Mouse (Mus musculus) limb, embryonic 14.5 days (tissue): ENCODE results near the gene Trmt10c. TPM values are rescaled to one million over a fixed set of nuclear protein-coding genes. Genes with fewer than 3 reads are reported as not detected.

Experiments
- ATAC-seq: fragments of 200-750 bp; cut with Nextera tagmentation; 2 replicates; pipeline ENCODE4 v1.8.0; 2017; ENCODE audit warnings: low read depth, moderate number of reproducible peaks, moderate TSS enrichment; ENCODE audit not compliant: low FRiP score
- DNase-seq: peaks from one replicate; pipeline ENCODE4 v3.0.0-alpha.2; 2015; ENCODE audit warnings: low spot score
- H3K27ac ChIP-seq: fragments of 300-500 bp; sonication (generic); replicated peaks from 2 replicates; pipeline ENCODE4 v1.5.1; 2014; ENCODE audit warnings: low read depth, mild to moderate bottlenecking, low read length, moderate library complexity, mixed read lengths
- H3K27me3 ChIP-seq: fragments of 300-500 bp; sonication (generic); 2 replicates; pipeline ENCODE4 v1.6.1; 2014; ENCODE audit warnings: low read length, mixed read lengths; ENCODE audit not compliant: control insufficient read depth, insufficient read depth
- H3K36me3 ChIP-seq: fragments of 300-500 bp; sonication (generic); 2 replicates; pipeline ENCODE4 v1.6.1; 2014; ENCODE audit warnings: mild to moderate bottlenecking, low read length, moderate library complexity, mixed read lengths; ENCODE audit not compliant: control insufficient read depth, insufficient read depth
- H3K4me1 ChIP-seq: fragments of 300-500 bp; sonication (generic); 2 replicates; pipeline ENCODE4 v1.6.1; 2014; ENCODE audit warnings: antibody characterized with exemption, low read length, mixed read lengths; ENCODE audit not compliant: control insufficient read depth, insufficient read depth
- H3K4me2 ChIP-seq: fragments of 300-500 bp; sonication (generic); replicated peaks from 2 replicates; pipeline ENCODE4 v1.6.1; 2014; ENCODE audit warnings: low read depth, mild to moderate bottlenecking, low read length, moderate library complexity; ENCODE audit not compliant: severe bottlenecking
- H3K4me3 ChIP-seq: fragments of 300-500 bp; sonication (generic); replicated peaks from 2 replicates; pipeline ENCODE4 v1.5.1; 2014; ENCODE audit warnings: low read length
- H3K9ac ChIP-seq: fragments of 300-500 bp; sonication (generic); 2 replicates; pipeline ENCODE4 v1.6.1; 2014; ENCODE audit warnings: mild to moderate bottlenecking, low read depth, low read length, moderate library complexity; ENCODE audit not compliant: severe bottlenecking
- H3K9me3 ChIP-seq: fragments of 300-500 bp; sonication (generic); 2 replicates; pipeline ENCODE4 v1.6.1; 2016; ENCODE audit warnings: low read length; ENCODE audit not compliant: control insufficient read depth
- POLR2A ChIP-seq: fragments of 200-500 bp; IDR thresholded peaks from 2 replicates; pipeline ENCODE4 v1.8.0; 2012; ENCODE audit warnings: inconsistent platforms, mild to moderate bottlenecking, moderate library complexity, borderline replicate concordance; ENCODE audit not compliant: insufficient read depth, insufficient read length; ENCODE audit errors: extremely low read depth
- WGBS: fragments of 180-500 bp; shearing (Covaris S2); extraction: QIAGEN DNeasy Blood & Tissue Kit; methylation state at CpG from one replicate; pipeline ENCODE4 v1.1.7; 2014; 5-methylcytosine and 5-hydroxymethylcytosine counted together
- polyA plus RNA-seq, 2 experiments: library from polyadenylated mRNA; depleted of rRNA in 1 of 2; stranded (reverse) in 1 of 2; unstranded in 1 of 2; fragments of >200 nt; fragmentation: Nextera tagmentation in 1 of 2; extraction: Ambion mirVana in 1 of 2; gene quantifications; 2 replicates each; pipeline versions ENCODE4 v1.2.1 to v1.2.3; 2012 to 2014

Trmt10c gene
- polyA plus RNA-seq, 2 experiments = 11.3 to 26.9 TPM

GRCm38 (mm10) chr16:56071317-56072232, 34.0 kb upstream of the Trmt10c start:
- no peak for DNase-seq
- no peak for ATAC-seq
- H3K9me3 ChIP-seq = no peaks in the 10 kb centered on the region
- peaks cover 6% of the 10 kb centered on the region for H3K4me1 ChIP-seq
- H3K27ac ChIP-seq = no peak overlapping the region
- H3K4me2 ChIP-seq = no peak overlapping the region
- no peak overlapping the region for H3K9ac ChIP-seq
- TF ChIP-seq POLR2A = no peak
- no peaks in the 10 kb centered on the region for H3K27me3 ChIP-seq
- no peaks in the 10 kb centered on the region for H3K36me3 ChIP-seq
- H3K4me3 ChIP-seq = no peak overlapping the region
- 46% methylated on average over 5 of the region's 5 CpGs for WGBS

- Histone ChIP-seq H3K9ac (no peak overlapping the region), H3K4me2 (no peak overlapping the region), H3K36me3 (no peaks in the 10 kb centered on the region), H3K27me3 (no peaks in the 10 kb centered on the region), H3K4me1 (no peaks in the 10 kb centered on the region), H3K9me3 (no peaks in the 10 kb centered on the region), H3K4me3 (no peak overlapping the region), H3K27ac (no peak overlapping the region)
- TF ChIP-seq POLR2A = no peak
- ATAC-seq (no peak), DNase-seq (no peak)
- WGBS = 90% methylated on average over 6 of the region's 6 CpGs
Observed at GRCm38 (mm10) chr16:56068523-56069070, 31.0 kb upstream of the Trmt10c start.

- TF ChIP-seq POLR2A = no peak
- Histone ChIP-seq H3K27me3 (no peaks in the 10 kb centered on the region), H3K9ac (no peak overlapping the region), H3K27ac (no peak overlapping the region), H3K4me1 (no peaks in the 10 kb centered on the region), H3K36me3 (no peaks in the 10 kb centered on the region), H3K4me2 (no peak overlapping the region), H3K4me3 (no peak overlapping the region), H3K9me3 (no peaks in the 10 kb centered on the region)
- DNase-seq (no peak), ATAC-seq (no peak)
- WGBS = 47% methylated on average over 8 of the region's 8 CpGs
Observed at GRCm38 (mm10) chr16:56066113-56066512, 28.5 kb upstream of the Trmt10c start.

DNA sequence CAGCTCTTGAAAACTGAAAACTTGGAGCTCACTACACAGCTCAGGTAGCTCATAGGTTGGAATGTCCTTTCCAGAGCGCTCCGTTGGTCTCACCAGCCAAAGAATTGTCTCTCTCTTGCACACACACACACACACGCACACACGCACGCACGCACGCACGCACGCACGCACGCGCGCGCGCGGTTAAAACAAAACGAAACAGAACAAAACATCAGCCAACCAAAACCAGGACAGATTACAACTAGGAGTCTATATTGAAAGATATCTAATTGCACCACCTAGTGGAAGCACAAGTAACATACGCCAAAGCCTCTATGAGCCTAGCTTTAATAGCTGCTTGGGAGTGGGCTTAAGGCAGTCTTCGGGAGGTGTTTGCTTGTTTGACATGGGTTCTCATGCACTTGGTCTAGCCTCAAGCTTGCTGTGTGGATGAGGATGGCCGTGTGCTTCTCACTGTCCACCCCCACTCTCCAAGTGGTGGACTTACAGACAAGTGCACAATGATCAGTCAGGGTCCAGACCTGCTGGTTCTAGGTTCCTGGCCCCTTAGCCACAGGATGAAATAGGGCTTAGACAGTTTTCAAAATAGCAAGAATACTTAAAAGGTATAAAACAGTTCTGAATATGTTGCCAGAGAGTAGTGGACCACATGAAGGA, 26.8 kb upstream of the Trmt10c start:
- Histone ChIP-seq H3K27ac (no peak overlapping the region), H3K27me3 (no peaks in the 10 kb centered on the region), H3K9ac (peak overlapping the region; percentile 51), H3K4me3 (peak overlapping the region; percentile 35), H3K9me3 (no peaks in the 10 kb centered on the region), H3K4me2 (peak overlapping the region; percentile 50), H3K4me1 (no peaks in the 10 kb centered on the region), H3K36me3 (no peaks in the 10 kb centered on the region)
- 5% methylated on average over 20 of the region's 20 CpGs for WGBS
- ATAC-seq (peak; percentile 94), DNase-seq (peak; percentile 91)
- no peak for TF ChIP-seq POLR2A

- Histone ChIP-seq H3K36me3 (no peaks in the 10 kb centered on the region), H3K9ac (no peak overlapping the region), H3K4me1 (no peaks in the 10 kb centered on the region), H3K4me2 (no peak overlapping the region), H3K27ac (no peak overlapping the region), H3K4me3 (no peak overlapping the region), H3K27me3 (no peaks in the 10 kb centered on the region), H3K9me3 (no peaks in the 10 kb centered on the region)
- 64% methylated on average over 11 of the region's 11 CpGs for WGBS
- TF ChIP-seq POLR2A = no peak
- no peak for ATAC-seq
- no peak for DNase-seq
Observed at GRCm38 (mm10) chr16:56062981-56063380, 25.4 kb upstream of the Trmt10c start.
